Mouse (Mus musculus): ENCODE results near the gene Tedc1. TPM values are rescaled to one million over a fixed set of nuclear protein-coding genes. Genes with fewer than 3 reads are reported as not detected.

Tedc1 gene
- total and polyA plus RNA-seq, 2 experiments: 0.09 to 0.15 TPM

- H3K27ac ChIP-seq (replicated peaks; ENCODE audit: insufficient read depth, low read depth, low read length): no peak overlapping the region
- no peak overlapping the region for H3K4me3 ChIP-seq (ENCODE audit: insufficient read depth, low read depth, low read length)
- no peaks in the 10 kb centered on the region; the same call in 1 of the 2 replicates for H3K36me3 ChIP-seq (ENCODE audit: control insufficient read depth, insufficient read depth, low read length)
- no peaks in the 10 kb centered on the region for H3K27me3 ChIP-seq (ENCODE audit: control insufficient read depth, insufficient read depth, low read length)
- WGBS: 88% methylated on average over 16 of the region's 16 CpGs
- H3K4me1 ChIP-seq (ENCODE audit: control insufficient read depth, insufficient read depth, low read length): peaks cover 5% of the 10 kb centered on the region
- TF ChIP-seq POLR2A (IDR thresholded peaks at IDR 0.05; ENCODE audit: extremely low read depth, insufficient read depth, low read length) (no peak), CTCF (IDR thresholded peaks at IDR 0.05; ENCODE audit: low read depth, low read length) (no peak)
- H3K9ac ChIP-seq (ENCODE audit: low read depth, low read length): no peak overlapping the region
- no peak for DNase-seq (ENCODE audit: extremely low read depth, low read depth, low spot score)
- no peaks in the 10 kb centered on the region for H3K79me2 ChIP-seq (ENCODE audit: control insufficient read depth, insufficient read depth, low read length)
These were observed 11.3 kb upstream of the Tedc1 start for GRCm38 (mm10) chr12:113144886-113145285.

- Histone ChIP-seq H3K9ac (ENCODE audit: low read depth, low read length) (no peak overlapping the region), H3K79me2 (ENCODE audit: control insufficient read depth, insufficient read depth, low read length) (no peaks in the 10 kb centered on the region), H3K4me1 (ENCODE audit: control insufficient read depth, insufficient read depth, low read length) (peaks cover 5% of the 10 kb centered on the region), H3K27me3 (ENCODE audit: control insufficient read depth, insufficient read depth, low read length) (no peaks in the 10 kb centered on the region), H3K4me3 (ENCODE audit: insufficient read depth, low read depth, low read length) (no peak overlapping the region), H3K27ac (replicated peaks; ENCODE audit: insufficient read depth, low read depth, low read length) (no peak overlapping the region), H3K36me3 (ENCODE audit: control insufficient read depth, insufficient read depth, low read length) (no peaks in the 10 kb centered on the region; the same call in 1 of the 2 replicates)
- no peak for TF ChIP-seq CTCF (IDR thresholded peaks at IDR 0.05; ENCODE audit: low read depth, low read length)
- TF ChIP-seq POLR2A (IDR thresholded peaks at IDR 0.05; ENCODE audit: extremely low read depth, insufficient read depth, low read length): no peak
- DNase-seq (ENCODE audit: extremely low read depth, low read depth, low spot score): no peak
- WGBS: 75% methylated on average over 5 of the region's 5 CpGs
These were observed 10.6 kb upstream of the Tedc1 start for GRCm38 (mm10) chr12:113145591-113145990.

GRCm38 (mm10) chr12:113146112-113147057, 9.8 kb upstream of the Tedc1 start, which contains the start of gene Crip1:
Gene Crip1, plus strand, starts transcription at chr12:113146316.
- H3K27ac ChIP-seq (replicated peaks; ENCODE audit: insufficient read depth, low read depth, low read length): no peak within 1 kb of the TSS
- H3K4me3 ChIP-seq (ENCODE audit: insufficient read depth, low read depth, low read length): no peak within 1 kb of the TSS
- WGBS: 32% methylated on average over 45 of the region's 45 CpGs
- TF ChIP-seq CTCF (IDR thresholded peaks at IDR 0.05; ENCODE audit: low read depth, low read length) (peak; percentile 81), POLR2A (IDR thresholded peaks at IDR 0.05; ENCODE audit: extremely low read depth, insufficient read depth, low read length) (no peak)
- no peaks in the 10 kb centered on the region for H3K79me2 ChIP-seq (ENCODE audit: control insufficient read depth, insufficient read depth, low read length)
- H3K27me3 ChIP-seq (ENCODE audit: control insufficient read depth, insufficient read depth, low read length): no peaks in the 10 kb centered on the region
- peaks cover 9% of the 10 kb centered on the region for H3K4me1 ChIP-seq (ENCODE audit: control insufficient read depth, insufficient read depth, low read length)
- H3K36me3 ChIP-seq (ENCODE audit: control insufficient read depth, insufficient read depth, low read length): no peaks in the 10 kb centered on the region; the same call in 1 of the 2 replicates
- H3K9ac ChIP-seq (ENCODE audit: low read depth, low read length): no peak within 1 kb of the TSS
- peak; percentile 30 for DNase-seq (ENCODE audit: extremely low read depth, low read depth, low spot score)

GRCm38 (mm10) chr12:113147481-113147880, 8.7 kb upstream of the Tedc1 start:
- H3K9ac ChIP-seq (ENCODE audit: low read depth, low read length): no peak overlapping the region
- H3K36me3 ChIP-seq (ENCODE audit: control insufficient read depth, insufficient read depth, low read length): no peaks in the 10 kb centered on the region; the same call in 1 of the 2 replicates

GRCm38 (mm10) chr12:113148381-113149035, 7.7 kb upstream of the Tedc1 start:
- Histone ChIP-seq H3K4me1 (ENCODE audit: control insufficient read depth, insufficient read depth, low read length) (peaks cover 9% of the 10 kb centered on the region), H3K27ac (replicated peaks; ENCODE audit: insufficient read depth, low read depth, low read length) (no peak overlapping the region), H3K9ac (ENCODE audit: low read depth, low read length) (no peak overlapping the region), H3K4me3 (ENCODE audit: insufficient read depth, low read depth, low read length) (no peak overlapping the region), H3K27me3 (ENCODE audit: control insufficient read depth, insufficient read depth, low read length) (no peaks in the 10 kb centered on the region), H3K79me2 (ENCODE audit: control insufficient read depth, insufficient read depth, low read length) (no peaks in the 10 kb centered on the region), H3K36me3 (ENCODE audit: control insufficient read depth, insufficient read depth, low read length) (no peaks in the 10 kb centered on the region; the same call in 1 of the 2 replicates)
- TF ChIP-seq POLR2A (IDR thresholded peaks at IDR 0.05; ENCODE audit: extremely low read depth, insufficient read depth, low read length) (no peak), CTCF (IDR thresholded peaks at IDR 0.05; ENCODE audit: low read depth, low read length) (peak; percentile 45)
- WGBS: 44% methylated on average over 16 of the region's 16 CpGs
- DNase-seq (ENCODE audit: extremely low read depth, low read depth, low spot score): peak; percentile 61

More at GRCm38 (mm10) chr12:113147481-113147880, 8.7 kb upstream of the Tedc1 start:
- no peak overlapping the region for H3K27ac ChIP-seq (replicated peaks; ENCODE audit: insufficient read depth, low read depth, low read length)
- no peak overlapping the region for H3K4me3 ChIP-seq (ENCODE audit: insufficient read depth, low read depth, low read length)
- no peaks in the 10 kb centered on the region for H3K27me3 ChIP-seq (ENCODE audit: control insufficient read depth, insufficient read depth, low read length)
- no peak for TF ChIP-seq CTCF (IDR thresholded peaks at IDR 0.05; ENCODE audit: low read depth, low read length)
- TF ChIP-seq POLR2A (IDR thresholded peaks at IDR 0.05; ENCODE audit: extremely low read depth, insufficient read depth, low read length): no peak
- peak; percentile 41 for DNase-seq (ENCODE audit: extremely low read depth, low read depth, low spot score)
- 75% methylated on average over 8 of the region's 8 CpGs for WGBS
- no peaks in the 10 kb centered on the region for H3K79me2 ChIP-seq (ENCODE audit: control insufficient read depth, insufficient read depth, low read length)
- peaks cover 9% of the 10 kb centered on the region for H3K4me1 ChIP-seq (ENCODE audit: control insufficient read depth, insufficient read depth, low read length)

All from liver, adult 2 months (tissue).